Mouse (Mus musculus) testis, adult 2 months (tissue): ENCODE results near the gene Brap.

Experiments
- CTCF ChIP-seq: fragments of 200-500 bp; IDR thresholded peaks from 2 replicates; pipeline ENCODE4 v1.5.1; 2012; ENCODE audit warnings: low read depth, mild to moderate bottlenecking, inconsistent platforms, low read length, moderate library complexity; ENCODE audit not compliant: control insufficient read depth, insufficient read depth, insufficient replicate concordance
- POLR2A ChIP-seq: fragments of 200-500 bp; IDR thresholded peaks from 2 replicates; pipeline ENCODE4 v1.6.1; 2012; ENCODE audit warnings: low read depth, mild to moderate bottlenecking, inconsistent platforms, low read length, moderate library complexity; ENCODE audit not compliant: control insufficient read depth

- TF ChIP-seq CTCF (no peak), POLR2A (peak; percentile 85)
Measured at GRCm38 (mm10) chr5:121660059-121660896, at the start of gene Brap, which contains the start of gene Acad10.
